Mouse (Mus musculus) hindbrain, postnatal 0 days (tissue): Measurements from ENCODE around the gene Gm42674. TPM values are rescaled to one million over a fixed set of nuclear protein-coding genes. Genes with fewer than 3 reads are reported as not detected.

Source experiments
- ATAC-seq: fragments of 200-750 bp; cut with Nextera tagmentation; 2 replicates; pipeline ENCODE4 v1.8.0; 2017; ENCODE audit warnings: mild to moderate bottlenecking, moderate TSS enrichment, moderate library complexity
- DNase-seq: peaks from one replicate; pipeline ENCODE4 v3.0.0-alpha.2; 2015; ENCODE audit warnings: low spot score
- H3K27ac ChIP-seq: fragments of 300-500 bp; sonication (generic); 2 replicates; pipeline ENCODE4 v1.5.1; 2014; ENCODE audit warnings: mild to moderate bottlenecking
- H3K27me3 ChIP-seq: fragments of 300-500 bp; sonication (generic); 2 replicates; pipeline ENCODE4 v1.6.1; 2014; ENCODE audit warnings: low read length, mixed read lengths; ENCODE audit not compliant: insufficient read depth
- H3K36me3 ChIP-seq: fragments of 300-500 bp; sonication (generic); 2 replicates; pipeline ENCODE4 v1.6.1; 2014; ENCODE audit warnings: low read length, mixed read lengths; ENCODE audit not compliant: insufficient read depth
- H3K4me1 ChIP-seq: fragments of 300-500 bp; sonication (generic); 2 replicates; pipeline ENCODE4 v1.6.1; 2014; ENCODE audit warnings: antibody characterized with exemption, low read length, mixed read lengths; ENCODE audit not compliant: insufficient read depth
- H3K4me2 ChIP-seq: fragments of 300-500 bp; sonication (generic); 2 replicates; pipeline ENCODE4 v1.6.1; 2014; ENCODE audit warnings: low read depth, mild to moderate bottlenecking, low read length, moderate library complexity, mixed read lengths
- H3K4me3 ChIP-seq: fragments of 300-500 bp; sonication (generic); 2 replicates; pipeline ENCODE4 v1.5.1; 2014; ENCODE audit warnings: low read length
- H3K9ac ChIP-seq: fragments of 300-500 bp; sonication (generic); replicated peaks from 2 replicates; pipeline ENCODE4 v1.6.1; 2014; ENCODE audit warnings: mild to moderate bottlenecking, low read length, moderate library complexity, mixed read lengths
- H3K9me3 ChIP-seq: fragments of 300-500 bp; sonication (generic); 2 replicates; pipeline ENCODE4 v1.6.1; 2016; ENCODE audit warnings: low read length, mixed read lengths
- CTCF ChIP-seq: IDR thresholded peaks from 2 replicates; pipeline ENCODE4 v1.5.1; 2016; ENCODE audit warnings: antibody characterized with exemption, control low read depth, low read depth
- WGBS: fragments of 180-500 bp; shearing (Covaris S2); extraction: QIAGEN DNeasy Blood & Tissue Kit; methylation state at CpG from one replicate; pipeline ENCODE4 v1.1.7; 2014; 5-methylcytosine and 5-hydroxymethylcytosine counted together
- polyA plus RNA-seq: library from polyadenylated mRNA; unstranded; fragments of >200 nt; fragmentation: Nextera tagmentation; extraction: Ambion mirVana; gene quantifications from 2 replicates; pipeline ENCODE4 v1.2.1, GENCODE M21; 2015
- total RNA-seq: library from RNA; depleted of rRNA; stranded (reverse); fragments of >200 nt; gene quantifications from 2 replicates; pipeline ENCODE4 v1.2.3, GENCODE M21; 2014

Gene Gm42674
- total and polyA plus RNA-seq, 2 experiments from 2014 or later: not detected

GRCm38 (mm10) chr3:90576351-90577001 lies 25.2 kb upstream of the Gm42674 start:
- TF ChIP-seq CTCF: no peak
- 51% methylated on average over 10 of the region's 10 CpGs for WGBS

DNA sequence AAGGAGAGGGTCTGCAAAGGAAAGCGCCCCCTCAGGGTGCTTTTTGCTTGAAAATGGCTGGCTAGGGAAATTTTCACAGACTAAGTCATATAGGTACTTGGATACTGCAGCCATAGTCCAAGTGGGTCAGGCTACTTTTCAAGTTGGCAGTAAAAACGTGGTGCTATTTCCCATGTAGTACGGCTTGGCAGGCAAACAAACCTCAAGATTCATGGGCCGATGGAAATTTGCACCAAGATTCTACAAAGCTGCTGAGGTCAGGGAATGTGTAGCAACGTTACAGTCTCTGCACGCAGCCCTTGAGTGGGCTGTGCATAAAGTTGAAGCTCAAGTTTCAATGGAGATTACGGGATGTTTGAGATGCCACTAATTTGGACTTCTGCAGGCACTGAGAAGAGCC lies 22.3 kb upstream of the Gm42674 start:
- Histone ChIP-seq H3K4me3 (no peak overlapping the region), H3K36me3 (no peaks in the 10 kb centered on the region), H3K4me2 (no peak overlapping the region), H3K27ac (no peak overlapping the region), H3K9me3 (no peaks in the 10 kb centered on the region), H3K9ac (no peak overlapping the region), H3K27me3 (no peaks in the 10 kb centered on the region), H3K4me1 (no peaks in the 10 kb centered on the region)
- WGBS: 72% methylated on average over 7 of the region's 7 CpGs
- DNase-seq (no peak), ATAC-seq (no peak)
- TF ChIP-seq CTCF: no peak

More at GRCm38 (mm10) chr3:90576351-90577001, 25.2 kb upstream of the Gm42674 start:
- H3K4me2 ChIP-seq: no peak overlapping the region
- no peak overlapping the region for H3K27ac ChIP-seq
- no peak overlapping the region for H3K4me3 ChIP-seq
- DNase-seq (no peak), ATAC-seq (no peak)
- no peaks in the 10 kb centered on the region for H3K27me3 ChIP-seq
- no peaks in the 10 kb centered on the region for H3K4me1 ChIP-seq
- no peak overlapping the region for H3K9ac ChIP-seq
- H3K9me3 ChIP-seq: no peaks in the 10 kb centered on the region
- no peaks in the 10 kb centered on the region for H3K36me3 ChIP-seq

- no peaks in the 10 kb centered on the region for H3K27me3 ChIP-seq
- DNase-seq (no peak), ATAC-seq (no peak)
- 98% methylated on average over 5 of the region's 5 CpGs for WGBS
- no peaks in the 10 kb centered on the region for H3K9me3 ChIP-seq
- no peak overlapping the region for H3K4me2 ChIP-seq
- H3K27ac ChIP-seq: no peak overlapping the region
- H3K4me3 ChIP-seq: no peak overlapping the region
- TF ChIP-seq CTCF: no peak
- H3K9ac ChIP-seq: no peak overlapping the region
- H3K4me1 ChIP-seq: no peaks in the 10 kb centered on the region
- no peaks in the 10 kb centered on the region for H3K36me3 ChIP-seq
Measured at GRCm38 (mm10) chr3:90581141-90581540, 20.6 kb upstream of the Gm42674 start.

GRCm38 (mm10) chr3:90582156-90582555 lies 19.5 kb upstream of the Gm42674 start:
- no peak overlapping the region for H3K9ac ChIP-seq
- H3K27ac ChIP-seq: no peak overlapping the region
- no peaks in the 10 kb centered on the region for H3K9me3 ChIP-seq
- H3K4me3 ChIP-seq: no peak overlapping the region
- 100% methylated on average over 1 of the region's 1 CpGs for WGBS
- no peaks in the 10 kb centered on the region for H3K36me3 ChIP-seq
- H3K4me2 ChIP-seq: no peak overlapping the region
- H3K4me1 ChIP-seq: no peaks in the 10 kb centered on the region
- no peak for DNase-seq
- no peaks in the 10 kb centered on the region for H3K27me3 ChIP-seq
- no peak for ATAC-seq
- TF ChIP-seq CTCF: peak; percentile 43

- Histone ChIP-seq H3K9me3 (no peaks in the 10 kb centered on the region), H3K4me3 (no peak overlapping the region), H3K4me1 (no peaks in the 10 kb centered on the region), H3K36me3 (no peaks in the 10 kb centered on the region), H3K27ac (no peak overlapping the region), H3K4me2 (no peak overlapping the region), H3K9ac (no peak overlapping the region), H3K27me3 (no peaks in the 10 kb centered on the region)
- 91% methylated on average over 4 of the region's 4 CpGs for WGBS
- DNase-seq: no peak
- no peak for TF ChIP-seq CTCF
- no peak for ATAC-seq
Measured at GRCm38 (mm10) chr3:90582556-90582955, 19.1 kb upstream of the Gm42674 start.

DNA sequence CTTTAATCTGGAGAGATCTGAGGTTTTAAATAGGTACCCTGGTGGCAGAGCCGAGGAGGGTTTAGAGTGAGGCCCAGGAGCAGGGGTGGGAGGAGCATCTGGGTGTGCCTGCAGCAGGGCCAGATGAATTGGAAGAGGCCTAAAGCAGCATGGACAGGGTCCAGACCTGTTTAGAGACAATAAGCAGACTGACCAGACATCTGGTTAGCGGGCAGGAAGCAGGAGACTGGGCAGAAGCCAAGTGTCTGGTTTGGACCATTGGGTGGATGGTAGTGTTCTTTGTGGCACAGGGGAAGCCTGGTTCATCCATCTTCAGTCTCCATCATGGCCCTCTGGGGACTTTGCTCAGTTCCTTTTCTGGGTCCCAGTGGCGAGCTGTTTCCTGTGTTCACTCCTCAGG lies 17.8 kb upstream of the Gm42674 start:
- no peak for TF ChIP-seq CTCF
- no peak overlapping the region for H3K4me3 ChIP-seq
- no peaks in the 10 kb centered on the region for H3K9me3 ChIP-seq
- H3K4me1 ChIP-seq: no peaks in the 10 kb centered on the region
- no peak overlapping the region for H3K9ac ChIP-seq
- no peaks in the 10 kb centered on the region for H3K27me3 ChIP-seq
- 51% methylated on average over 3 of the region's 3 CpGs for WGBS
- no peaks in the 10 kb centered on the region for H3K36me3 ChIP-seq
- H3K27ac ChIP-seq: no peak overlapping the region
- peak; percentile 22 for DNase-seq
- H3K4me2 ChIP-seq: no peak overlapping the region
- ATAC-seq: peak; percentile 46; the same call in 1 of the 2 replicates

DNA sequence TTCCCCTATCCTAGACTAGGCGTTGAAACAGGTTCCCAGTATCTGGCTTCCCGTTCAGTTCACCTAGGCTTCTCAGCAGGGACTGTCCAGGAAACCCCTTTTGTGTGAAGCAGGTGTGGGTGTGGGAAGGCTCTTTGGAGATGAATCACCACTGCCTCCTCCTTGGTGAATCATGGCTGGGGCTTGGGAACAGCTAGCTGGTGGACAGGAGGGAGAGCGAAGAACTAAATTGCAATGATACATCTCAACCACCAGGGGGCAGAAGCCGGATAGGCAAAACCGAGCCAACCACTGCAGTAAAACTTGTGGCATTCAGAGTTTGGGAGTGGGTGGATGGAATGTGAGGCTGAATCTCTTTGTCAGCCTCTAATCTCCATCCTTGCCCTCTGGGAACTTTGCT lies 16.1 kb upstream of the Gm42674 start:
- TF ChIP-seq CTCF: peak; percentile 87
- Histone ChIP-seq H3K4me3 (no peak overlapping the region), H3K27me3 (no peaks in the 10 kb centered on the region), H3K4me2 (no peak overlapping the region), H3K9me3 (no peaks in the 10 kb centered on the region), H3K27ac (no peak overlapping the region), H3K9ac (no peak overlapping the region), H3K4me1 (no peaks in the 10 kb centered on the region), H3K36me3 (no peaks in the 10 kb centered on the region)
- DNase-seq (peak; percentile 73), ATAC-seq (peak; percentile 50)
- WGBS: 33% methylated on average over 5 of the region's 5 CpGs
